Mouse (Mus musculus) brain, embryonic 14.5 days (tissue): ENCODE measurements around the gene Gpc6.

Source experiments
- CTCF ChIP-seq: fragments of 200-500 bp; IDR thresholded peaks from 2 replicates; pipeline ENCODE4 v1.5.1; 2012; ENCODE audit warnings: inconsistent platforms, mild to moderate bottlenecking, moderate library complexity, borderline replicate concordance; ENCODE audit not compliant: insufficient read depth, insufficient read length; ENCODE audit errors: extremely low read depth
- POLR2A ChIP-seq: fragments of 200-500 bp; IDR thresholded peaks from 2 replicates; pipeline ENCODE4 v1.6.1; 2012; ENCODE audit warnings: mild to moderate bottlenecking, inconsistent platforms, borderline replicate concordance; ENCODE audit not compliant: poor library complexity, insufficient read depth, insufficient read length, severe bottlenecking; ENCODE audit errors: extremely low read depth

- TF ChIP-seq CTCF = no peak
- no peak for TF ChIP-seq POLR2A
Observed at GRCm38 (mm10) chr14:116882480-116883044, 42.6 kb upstream of the Gpc6 start.
